Mouse (Mus musculus) CH12F3 (cell line): ENCODE measurements around the gene Ndufb2.

Experiments
- in situ Hi-C: fragments of 300-500 bp; cut with MboI; formaldehyde crosslinking; loops from 2 replicates; pipeline ENCODE4 v1.14.3; 2020; ENCODE audit warnings: low sequenced_read_pairs

Ndufb2 gene

DNA sequence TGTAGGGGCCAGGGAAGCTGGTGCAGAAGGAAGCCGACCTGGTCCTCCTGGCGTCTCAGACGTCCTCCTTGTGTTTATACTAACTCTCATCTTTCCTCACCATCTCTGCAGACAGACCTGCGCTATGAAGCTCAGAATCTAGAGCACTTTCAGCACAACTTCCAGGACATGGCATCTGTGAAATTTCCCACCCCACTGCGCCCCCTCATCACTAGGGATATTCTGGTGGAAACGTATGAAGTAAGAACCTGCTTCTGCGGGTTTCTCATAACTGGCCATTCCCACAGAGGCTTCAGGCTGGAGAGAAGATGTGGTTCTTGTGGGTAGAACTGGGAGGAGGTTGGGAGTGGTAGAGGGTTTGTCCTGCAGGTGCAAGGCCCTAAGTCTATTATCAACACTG lies 12.8 kb upstream of the Ndufb2 start:
- in situ Hi-C loops: no loop called here

DNA sequence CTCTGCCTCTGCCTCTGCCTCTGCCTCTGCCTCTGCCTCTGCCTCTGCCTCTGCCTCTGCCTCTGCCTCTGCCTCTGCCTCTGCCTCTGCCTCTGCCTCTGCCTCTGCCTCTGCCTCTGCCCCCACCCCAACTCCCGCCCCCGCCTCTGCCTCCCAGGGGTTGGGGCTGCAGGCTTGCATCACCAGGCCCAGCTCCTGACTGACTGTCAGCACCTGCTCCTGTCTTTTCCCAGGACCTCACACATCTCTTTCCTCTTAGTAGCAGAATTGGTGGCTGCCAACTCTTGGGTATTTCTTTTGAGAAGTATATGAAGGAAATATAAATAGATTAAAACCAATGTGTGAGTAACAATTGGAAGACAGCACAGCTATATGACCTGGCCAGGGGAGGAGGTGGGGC lies 11.8 kb upstream of the Ndufb2 start:
- in situ Hi-C loops: no loop called here

DNA sequence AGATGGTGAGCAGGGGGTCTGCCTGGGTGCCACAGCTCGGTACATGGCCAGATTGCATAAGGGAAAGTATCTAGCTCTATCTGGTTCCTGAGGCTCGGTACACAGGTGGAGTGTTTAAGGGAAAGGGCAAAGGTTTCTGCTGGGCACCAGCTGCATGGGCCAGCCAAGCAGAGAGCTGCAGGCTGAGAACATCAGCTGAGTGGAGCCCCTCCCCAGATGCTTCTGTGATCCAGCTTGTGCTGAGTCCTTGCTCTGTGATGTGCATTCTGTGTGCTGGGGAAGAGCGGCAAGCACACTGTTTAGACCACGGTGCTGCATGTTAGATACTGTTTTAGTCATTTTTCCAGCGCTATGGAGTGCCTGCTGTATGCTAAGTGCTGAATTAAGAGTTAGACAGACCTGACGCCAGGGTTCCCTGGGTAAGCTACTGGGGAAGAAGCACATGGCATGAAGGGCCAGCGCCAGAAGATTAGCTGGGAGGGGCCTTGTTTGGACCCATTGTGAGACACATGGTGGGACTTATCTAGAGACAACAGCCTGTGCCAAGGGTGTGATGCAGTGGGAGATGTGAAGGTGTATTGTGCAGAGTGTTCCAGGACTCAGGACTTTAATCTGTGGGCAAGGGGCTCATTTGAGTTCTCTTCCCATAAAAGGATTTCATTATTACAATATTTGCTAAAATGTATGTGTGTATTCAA lies 11.1 kb upstream of the Ndufb2 start:
- in situ Hi-C loops: no loop called here

DNA sequence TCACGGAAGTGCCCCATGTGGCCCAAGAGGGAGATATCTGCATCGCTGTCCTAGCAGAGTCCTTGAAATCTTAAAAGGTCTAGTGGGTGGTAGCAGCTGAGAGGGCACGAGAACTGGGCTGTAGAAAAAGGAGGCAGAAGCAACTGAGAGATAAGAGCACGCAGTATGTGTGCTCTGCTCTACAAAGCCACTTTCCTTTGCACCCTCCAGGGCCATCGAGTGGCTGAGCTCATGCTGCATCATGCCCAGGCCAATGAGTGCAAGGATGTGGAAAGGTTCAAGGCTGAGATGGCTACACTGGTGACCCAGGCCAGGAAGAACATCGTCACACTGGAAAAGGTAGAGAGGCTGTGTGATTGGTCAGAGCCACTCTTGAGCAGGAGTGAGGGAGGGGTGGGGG lies 6.9 kb upstream of the Ndufb2 start, which contains the start of gene Gm42420:
Gm42420 (plus strand) TSS at position 237 of the 400 bp plus-strand sequence.
- in situ Hi-C loops: no loop called here

DNA sequence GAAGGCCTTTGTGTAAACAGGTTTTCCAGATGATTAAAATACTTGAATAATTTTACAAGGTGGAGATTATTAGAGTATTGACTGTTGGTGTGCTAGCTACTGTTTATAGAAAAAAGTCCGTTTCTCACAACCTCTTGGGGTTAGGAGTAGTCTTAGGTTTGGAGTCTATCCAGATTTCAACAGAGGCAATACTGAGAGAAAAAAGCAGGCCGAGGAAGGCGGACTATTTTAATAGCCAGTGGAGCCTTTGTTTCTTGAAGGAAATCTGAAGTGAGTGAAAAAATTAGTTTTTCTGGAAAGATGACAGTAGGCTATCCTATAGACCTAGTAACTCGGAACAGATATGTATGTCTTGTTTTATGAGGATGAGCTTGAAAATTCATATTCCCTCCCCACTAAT lies 893 bp upstream of the Ndufb2 start:
- in situ Hi-C loops: no loop called here

DNA sequence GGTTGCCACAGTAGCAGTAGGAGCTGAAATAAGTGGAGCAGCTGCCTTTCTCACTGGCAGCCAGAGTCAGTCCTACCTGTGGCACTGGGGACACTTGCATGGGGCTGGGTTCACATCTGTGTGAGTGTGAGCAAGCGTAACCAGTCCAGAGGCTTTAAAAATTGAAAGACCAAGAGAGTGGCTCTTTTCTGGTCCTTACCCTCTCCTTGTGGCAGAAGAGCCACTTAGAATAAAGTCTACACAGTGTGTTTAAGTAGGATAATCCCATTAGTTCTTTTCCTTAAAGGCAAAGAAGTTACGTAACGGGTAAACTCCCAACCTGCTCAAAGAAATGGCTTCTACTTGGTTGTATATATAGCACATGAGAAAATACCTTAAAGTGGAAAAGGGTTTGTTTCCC lies 8.5 kb downstream of the Ndufb2 start:
- in situ Hi-C loops: loop anchor here (10.0 kb wide), 1 partner anchor 174 kb away; no protein-coding TSS in a partner anchor

DNA sequence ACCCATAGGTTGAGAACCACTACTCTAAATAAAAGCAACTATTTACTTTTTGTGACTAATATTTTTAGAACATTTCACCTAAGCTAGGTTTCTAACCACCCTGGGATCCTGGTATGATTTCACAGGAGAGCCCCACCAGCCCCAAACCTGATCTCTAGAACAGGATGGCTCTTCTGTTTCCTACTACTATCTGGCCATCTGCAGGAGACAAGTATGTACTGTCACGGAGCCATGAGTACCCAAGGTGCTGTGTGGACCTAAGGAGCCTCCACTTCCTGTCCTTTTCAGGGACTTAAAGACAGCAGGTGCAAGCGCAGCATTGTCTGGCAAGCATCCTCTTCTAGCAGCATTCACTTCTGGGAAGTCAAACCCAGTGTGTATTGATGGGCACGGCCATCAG lies 9.5 kb downstream of the Ndufb2 start:
- in situ Hi-C loops: loop anchor here (10.0 kb wide), 1 partner anchor 173 kb away; no protein-coding TSS in a partner anchor

DNA sequence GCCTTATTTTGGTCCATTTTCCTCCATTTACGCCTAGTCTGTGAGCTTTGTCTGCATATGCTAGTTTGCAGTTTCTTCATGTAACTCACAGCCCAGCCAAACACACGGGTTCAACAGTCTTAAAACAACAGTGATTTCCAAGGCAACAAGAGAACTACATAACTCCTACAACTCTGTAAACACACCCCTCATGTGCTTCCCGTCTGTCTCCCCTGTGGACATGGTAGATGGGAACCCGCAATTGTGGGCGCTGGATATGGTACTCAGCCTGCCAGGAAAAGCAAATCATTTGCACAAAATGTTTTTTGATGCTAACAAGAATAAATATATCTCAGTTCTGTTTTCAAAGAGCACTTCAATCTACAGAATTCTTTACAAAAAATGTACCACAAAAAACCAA lies 12.2 kb downstream of the Ndufb2 start:
- in situ Hi-C loops: loop anchor here (10.0 kb wide), 1 partner anchor 170 kb away; no protein-coding TSS in a partner anchor

DNA sequence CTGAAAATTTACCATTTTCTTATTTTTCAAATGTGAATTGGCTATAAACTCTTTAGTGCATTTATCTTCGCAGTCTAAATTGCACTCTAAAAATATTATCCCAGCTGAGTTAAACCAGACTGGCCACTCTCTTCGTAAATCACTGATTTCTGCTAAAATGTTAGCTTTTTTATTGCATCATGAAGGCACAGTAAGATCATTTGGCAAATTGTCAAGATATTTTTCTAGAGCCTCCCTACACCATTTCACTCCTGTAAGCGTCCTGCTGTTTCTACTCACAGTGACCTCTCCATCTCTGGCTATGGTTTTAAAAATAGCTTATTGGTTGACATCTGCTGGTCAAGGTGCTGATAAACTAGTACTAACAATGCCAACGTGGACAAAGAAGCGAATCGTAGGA lies 13.7 kb downstream of the Ndufb2 start:
- in situ Hi-C loops: loop anchor here (10.0 kb wide), 1 partner anchor 169 kb away; no protein-coding TSS in a partner anchor

DNA sequence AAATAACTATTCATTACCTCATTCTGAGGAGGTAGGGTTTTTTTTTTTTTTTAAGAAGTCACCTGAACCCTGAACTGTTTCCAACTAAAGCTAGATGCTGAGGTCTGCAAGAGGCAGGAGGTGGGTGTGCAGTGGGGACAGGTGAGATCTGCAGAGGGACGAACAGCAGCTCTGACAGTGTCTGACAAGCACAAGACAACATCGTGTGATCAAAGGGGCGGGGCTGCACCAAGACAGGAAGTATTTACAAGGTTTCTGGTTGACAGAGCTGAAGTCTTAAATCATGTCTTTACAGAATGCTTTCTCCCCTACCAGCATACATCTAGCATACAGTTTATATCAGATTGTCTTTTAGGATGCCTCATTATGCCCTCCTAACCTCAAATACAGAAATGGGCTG lies 14.5 kb downstream of the Ndufb2 start:
- in situ Hi-C loops: loop anchor here (10.0 kb wide), 1 partner anchor 168 kb away; no protein-coding TSS in a partner anchor

DNA sequence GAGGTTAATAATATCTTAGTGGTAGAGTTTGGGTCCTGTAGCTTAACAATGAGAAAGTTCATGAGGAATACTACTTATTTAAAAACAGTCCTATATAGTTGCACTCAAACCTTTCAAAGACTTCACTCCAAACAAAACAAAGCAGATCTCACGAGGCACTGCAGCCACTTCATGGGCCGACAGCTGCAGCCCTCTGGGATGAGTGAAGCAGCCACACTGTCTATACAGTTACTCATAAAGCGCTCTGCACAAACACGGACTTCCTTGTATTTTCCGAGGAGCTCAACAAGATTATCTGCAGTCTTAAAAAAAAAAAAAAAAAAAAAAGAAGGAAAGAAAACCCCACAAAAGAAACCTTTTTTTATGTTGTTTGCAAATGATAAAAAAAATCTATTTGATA lies 15.0 kb downstream of the Ndufb2 start:
- in situ Hi-C loops: loop anchor here (10.0 kb wide), 1 partner anchor 167 kb away; no protein-coding TSS in a partner anchor

DNA sequence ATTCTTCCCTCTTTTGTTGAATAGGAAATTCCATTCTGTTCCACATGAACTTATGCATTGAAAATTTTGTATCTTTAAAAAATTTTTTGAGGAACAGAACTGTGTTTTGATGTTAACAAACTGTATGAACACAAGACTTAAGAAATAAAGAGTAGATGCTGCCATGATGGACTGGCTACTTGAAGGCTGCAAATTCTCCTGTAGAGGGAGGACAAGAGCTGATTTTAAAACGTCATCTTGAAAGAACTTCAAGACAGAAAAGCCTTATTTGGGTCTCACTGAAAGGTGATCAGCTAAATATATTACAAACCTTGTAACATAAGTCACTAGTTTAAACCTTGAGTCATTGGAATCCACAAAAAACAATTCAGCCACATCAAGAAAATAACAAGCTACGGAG lies 17.8 kb downstream of the Ndufb2 start:
- in situ Hi-C loops: no loop called here

DNA sequence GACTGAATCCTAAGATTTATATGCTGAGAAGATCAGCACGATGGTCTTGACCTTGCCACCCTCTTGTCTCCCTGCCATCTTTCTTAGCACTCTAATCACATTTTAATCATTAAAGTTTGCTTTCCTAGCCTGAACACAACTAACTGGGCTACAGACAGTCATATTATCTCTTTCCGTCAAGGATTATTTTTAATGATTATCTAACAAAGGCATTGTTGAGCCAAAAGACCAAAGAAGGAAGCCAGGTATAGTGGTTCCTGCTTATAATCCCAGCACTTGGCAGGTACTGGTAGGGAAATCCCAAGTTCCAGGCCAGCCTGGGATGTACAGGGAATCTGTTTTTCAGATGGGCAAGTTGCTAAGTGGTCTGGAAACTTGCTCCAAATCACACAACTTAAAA lies 18.9 kb downstream of the Ndufb2 start:
- in situ Hi-C loops: no loop called here
